Comparison of ENCODE assay signal across 8 mouse cellular contexts in the genomic region with DNA sequence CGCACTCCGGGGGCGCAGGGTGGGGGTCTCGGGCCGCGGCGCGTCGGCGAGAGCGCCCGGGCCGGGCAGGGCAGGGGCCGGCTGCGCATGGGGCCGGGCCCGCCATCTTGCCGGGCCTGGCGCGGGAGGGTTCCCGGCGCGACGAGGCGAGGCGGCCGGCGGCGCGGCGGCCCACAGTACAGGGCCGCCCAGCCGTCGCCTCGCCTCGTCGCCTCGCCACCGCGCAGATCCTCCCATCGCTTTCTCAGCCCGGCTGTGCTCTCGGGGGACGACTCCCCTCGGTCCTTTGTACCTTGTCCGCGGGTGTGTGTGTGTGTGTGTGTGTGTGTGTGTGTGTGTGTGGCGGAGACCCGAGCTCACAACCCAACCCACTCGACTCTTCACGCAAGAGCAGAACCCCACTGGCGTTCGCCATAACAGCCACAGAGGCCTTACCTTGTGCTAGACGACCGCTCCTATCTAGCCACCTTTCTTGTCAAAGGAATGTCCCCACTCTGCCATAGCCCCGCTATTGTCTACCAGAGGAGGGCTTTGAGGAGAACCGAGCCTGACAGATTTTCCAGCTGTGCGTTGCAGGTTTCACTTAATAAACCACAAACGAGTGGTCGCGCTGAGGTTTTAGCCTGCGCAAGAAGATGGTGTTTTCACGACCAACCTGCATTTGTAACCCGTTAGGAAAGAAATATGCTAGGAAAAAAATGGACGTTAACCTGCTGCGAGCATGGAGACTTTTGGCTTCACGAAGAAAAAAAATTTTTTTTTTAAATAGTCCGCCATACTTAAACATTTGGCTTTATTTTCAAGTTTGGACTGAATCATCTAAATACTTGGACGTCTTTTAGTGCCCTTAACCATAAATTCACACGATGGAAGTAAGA. TPM values are rescaled to one million over a fixed set of nuclear protein-coding genes. Genes with fewer than 3 reads are reported as not detected.
A peak's percentile ranks its signal among the peaks of the same experiment; 100 is the strongest.
DNase-seq lines count a peak whose midpoint lies in the region; ATAC-seq lines count a peak whose summit lies in the region.

No protein-coding gene starts in this region.

- H3K4me2 ChIP-seq in hindbrain, embryonic 12.5 days (replicated peaks), result peak overlapping the region; percentile 76
- peak overlapping the region; percentile 77 for H3K4me2 ChIP-seq in lung, embryonic 16.5 days (ENCODE audit: low read depth, low read length)

- H3K4me1 ChIP-seq in hindbrain, embryonic 12.5 days, result peaks cover 9% of the 10 kb centered on the region
- H3K4me1 ChIP-seq in lung, embryonic 16.5 days (replicated peaks; ENCODE audit: control insufficient read depth, insufficient read depth, low read length), result peaks cover 8% of the 10 kb centered on the region

- no peaks in the 10 kb centered on the region for H3K9me3 ChIP-seq in hindbrain, embryonic 12.5 days (replicated peaks)
- H3K9me3 ChIP-seq in lung, embryonic 16.5 days (ENCODE audit: control insufficient read depth, low read length), result peaks cover 15% of the 10 kb centered on the region; the same call in 1 of the 2 replicates

- H3K36me3 ChIP-seq in hindbrain, embryonic 12.5 days, result no peaks in the 10 kb centered on the region
- no peaks in the 10 kb centered on the region for H3K36me3 ChIP-seq in lung, embryonic 16.5 days (ENCODE audit: control insufficient read depth, insufficient read depth, low read length)

- no peaks in the 10 kb centered on the region for H3K27me3 ChIP-seq in hindbrain, embryonic 12.5 days
- no peaks in the 10 kb centered on the region for H3K27me3 ChIP-seq in lung, embryonic 16.5 days (ENCODE audit: control insufficient read depth, insufficient read depth, low read depth, low read length)

- 2% methylated on average over 34 of the region's 70 CpGs for WGBS in hindbrain, embryonic 12.5 days
- under 1% methylated on average over 35 of the region's 70 CpGs for WGBS in lung, embryonic 16.5 days

- H3K27ac ChIP-seq in hindbrain, embryonic 12.5 days, result peak overlapping the region; percentile 99
- H3K27ac ChIP-seq in lung, embryonic 16.5 days (ENCODE audit: low read length), result peak overlapping the region; percentile 97

- peak; percentile 68 for ATAC-seq in frontal cortex, adult (ENCODE audit: low TSS enrichment)
- ATAC-seq in hindbrain, embryonic 12.5 days (ENCODE audit: low FRiP score), result peak; percentile 95
- ATAC-seq in lung, embryonic 16.5 days (ENCODE audit: low read depth), result peak; percentile 88

- H3K4me3 ChIP-seq in hindbrain, embryonic 12.5 days, result peak overlapping the region; percentile 70
- peak overlapping the region; percentile 66 for H3K4me3 ChIP-seq in lung, embryonic 16.5 days (ENCODE audit: low read length)

- H3K9ac ChIP-seq in hindbrain, embryonic 12.5 days, result peak overlapping the region; percentile 92
- peak overlapping the region; percentile 85 for H3K9ac ChIP-seq in lung, embryonic 16.5 days (ENCODE audit: low read length)

- DNase-seq in NIH3T3 (ENCODE audit: low read depth), result peak; percentile 63
- peak; percentile 62 for DNase-seq in cerebellum, adult 9-10 months
- peak; percentile 30 for DNase-seq in layer of hippocampus, adult 9-11 months
- peak; percentile 38 for DNase-seq in ovary, postnatal 10 days (ENCODE audit: low spot score)
- peak; percentile 48 to 52 for DNase-seq in thymus, postnatal 10 days (ENCODE audit: low spot score in 2 of 2)

RNA-seq across cellular contexts. Expression of a gene that starts 0.7 kb away (rescaled TPM):
- polyA plus RNA-seq in hindbrain, embryonic 12.5 days (2016; fragmentation: Nextera tagmentation; extraction: Ambion mirVana), result 63.9 and 65.3 TPM in 2 replicates
- 36.8 and 40.7 TPM in 2 replicates for polyA plus RNA-seq in lung, embryonic 16.5 days (2015; fragmentation: Nextera tagmentation; extraction: Ambion mirVana)

Comparison
In these comparisons a context has a peak if more than half of its experiments do, and no peak if none do; other contexts are left out.
1. Peak in every context shown above with its lines: DNase-seq, ATAC-seq, H3K4me3 ChIP-seq and H3K27ac ChIP-seq.